Mouse (Mus musculus) forebrain, embryonic 14.5 days (tissue): ENCODE data around the gene Ear6. TPM values are rescaled to one million over a fixed set of nuclear protein-coding genes. Genes with fewer than 3 reads are reported as not detected.
A peak's percentile ranks its signal among the peaks of the same experiment; 100 is the strongest.

ENCODE experiments used
- ATAC-seq: fragments of 200-750 bp; cut with Nextera tagmentation; 2 replicates; pipeline ENCODE4 v1.8.0; 2017; ENCODE audit warnings: mild to moderate bottlenecking, moderate library complexity
- DNase-seq: peaks from one replicate; pipeline ENCODE4 v3.0.0-alpha.2; 2015; ENCODE audit warnings: low spot score
- H3K27ac ChIP-seq: fragments of 300-500 bp; sonication (generic); 2 replicates; pipeline ENCODE4 v1.5.1; 2014; ENCODE audit warnings: low read depth, mild to moderate bottlenecking, control low read depth, low read length, moderate library complexity
- H3K27me3 ChIP-seq: fragments of 300-500 bp; sonication (generic); replicated peaks from 2 replicates; pipeline ENCODE4 v1.6.1; 2014; ENCODE audit warnings: low read length, control low read depth, mixed read lengths; ENCODE audit not compliant: control insufficient read depth, insufficient read depth
- H3K36me3 ChIP-seq: fragments of 300-500 bp; sonication (generic); 2 replicates; pipeline ENCODE4 v1.6.1; 2014; ENCODE audit warnings: low read length, control low read depth; ENCODE audit not compliant: control insufficient read depth, insufficient read depth
- H3K4me1 ChIP-seq: fragments of 300-500 bp; sonication (generic); 2 replicates; pipeline ENCODE4 v1.6.1; 2014; ENCODE audit warnings: antibody characterized with exemption, low read length, control low read depth; ENCODE audit not compliant: control insufficient read depth, insufficient read depth
- H3K4me2 ChIP-seq: fragments of 300-500 bp; sonication (generic); 2 replicates; pipeline ENCODE4 v1.6.1; 2014; ENCODE audit warnings: mild to moderate bottlenecking, control low read depth, low read length
- H3K4me3 ChIP-seq: fragments of 300-500 bp; sonication (generic); 2 replicates; pipeline ENCODE4 v1.5.1; 2014; ENCODE audit warnings: low read depth, low read length, control low read depth
- H3K9ac ChIP-seq: fragments of 300-500 bp; sonication (generic); 2 replicates; pipeline ENCODE4 v1.6.1; 2014; ENCODE audit warnings: mild to moderate bottlenecking, low read length, control low read depth, moderate library complexity
- H3K9me3 ChIP-seq: fragments of 300-500 bp; sonication (generic); replicated peaks from 2 replicates; pipeline ENCODE4 v1.6.1; 2016; ENCODE audit warnings: low read length, control low read depth, mixed read lengths; ENCODE audit not compliant: control insufficient read depth
- WGBS: fragments of 180-500 bp; shearing (Covaris S2); extraction: QIAGEN DNeasy Blood & Tissue Kit; methylation state at CpG from one replicate; pipeline ENCODE4 v1.1.7; 2014; 5-methylcytosine and 5-hydroxymethylcytosine counted together
- polyA plus RNA-seq: library from polyadenylated mRNA; unstranded; fragments of >200 nt; fragmentation: Nextera tagmentation; extraction: Ambion mirVana; gene quantifications from 2 replicates; pipeline ENCODE4 v1.2.1, GENCODE M21; 2014

Gene Ear6
- polyA plus RNA-seq, 1 experiment from 2014 or later, result not detected

- no peak overlapping the region for H3K27ac ChIP-seq
- ATAC-seq (no peak), DNase-seq (no peak)
- no peaks in the 10 kb centered on the region for H3K9me3 ChIP-seq
- H3K9ac ChIP-seq, result no peak overlapping the region
- H3K4me2 ChIP-seq, result peak overlapping the region; percentile 86
- H3K36me3 ChIP-seq, result peaks cover 41% of the 10 kb centered on the region
- peaks cover 10% of the 10 kb centered on the region; the same call in 1 of the 2 replicates for H3K4me1 ChIP-seq
- no peaks in the 10 kb centered on the region for H3K27me3 ChIP-seq
- H3K4me3 ChIP-seq, result 0 out of 2 replicates have a peak overlapping the region, but pooled peaks have one; percentile 68
- WGBS, result 47% methylated on average over 6 of the region's 6 CpGs
Measured at GRCm38 (mm10) chr14:51886051-51886450, 32.6 kb downstream of the Ear6 start.

GRCm38 (mm10) chr14:51889833-51890232, 36.3 kb downstream of the Ear6 start:
- Histone ChIP-seq H3K4me1 (peaks cover 10% of the 10 kb centered on the region; the same call in 1 of the 2 replicates), H3K9ac (no peak overlapping the region), H3K27ac (no peak overlapping the region), H3K36me3 (peaks cover 66% of the 10 kb centered on the region), H3K4me2 (no peak overlapping the region), H3K9me3 (no peaks in the 10 kb centered on the region), H3K4me3 (no peak overlapping the region), H3K27me3 (no peaks in the 10 kb centered on the region)
- DNase-seq (no peak), ATAC-seq (no peak)
- WGBS, result 90% methylated on average over 6 of the region's 6 CpGs

GRCm38 (mm10) chr14:51892191-51892939, 38.9 kb downstream of the Ear6 start, which contains the start of gene Slc39a2:
Slc39a2 (plus strand) TSS chr14:51892889.
- Histone ChIP-seq H3K27ac (no peak within 1 kb of the TSS), H3K36me3 (peaks cover 64% of the 10 kb centered on the region), H3K4me1 (no peaks in the 10 kb centered on the region), H3K4me3 (no peak within 1 kb of the TSS), H3K9ac (no peak within 1 kb of the TSS), H3K27me3 (no peaks in the 10 kb centered on the region), H3K9me3 (no peaks in the 10 kb centered on the region), H3K4me2 (no peak within 1 kb of the TSS)
- DNase-seq (no peak), ATAC-seq (no peak)
- 95% methylated on average over 9 of the region's 9 CpGs for WGBS

GRCm38 (mm10) chr14:51893094-51893794, 39.7 kb downstream of the Ear6 start:
- Histone ChIP-seq H3K9me3 (no peaks in the 10 kb centered on the region), H3K27me3 (no peaks in the 10 kb centered on the region), H3K27ac (no peak overlapping the region), H3K4me2 (no peak overlapping the region), H3K36me3 (peaks cover 56% of the 10 kb centered on the region), H3K4me1 (no peaks in the 10 kb centered on the region), H3K9ac (no peak overlapping the region), H3K4me3 (no peak overlapping the region)
- ATAC-seq (no peak), DNase-seq (no peak)
- 22% methylated on average over 10 of the region's 10 CpGs for WGBS

- Histone ChIP-seq H3K9ac (no peak overlapping the region), H3K36me3 (peaks cover 51% of the 10 kb centered on the region)
Measured at GRCm38 (mm10) chr14:51893809-51894208, 40.3 kb downstream of the Ear6 start.

GRCm38 (mm10) chr14:51895071-51895470, 41.6 kb downstream of the Ear6 start:
- WGBS, result 81% methylated on average over 14 of the region's 14 CpGs
- H3K27ac ChIP-seq, result no peak overlapping the region
- H3K9ac ChIP-seq, result no peak overlapping the region
- no peak overlapping the region for H3K4me2 ChIP-seq
- no peak overlapping the region for H3K4me3 ChIP-seq
- no peaks in the 10 kb centered on the region for H3K4me1 ChIP-seq
- H3K9me3 ChIP-seq, result no peaks in the 10 kb centered on the region
- peaks cover 39% of the 10 kb centered on the region for H3K36me3 ChIP-seq
- ATAC-seq (no peak), DNase-seq (no peak)
- H3K27me3 ChIP-seq, result no peaks in the 10 kb centered on the region

More at GRCm38 (mm10) chr14:51893809-51894208, 40.3 kb downstream of the Ear6 start:
- no peak overlapping the region for H3K4me2 ChIP-seq
- no peak for ATAC-seq
- H3K27me3 ChIP-seq, result no peaks in the 10 kb centered on the region
- WGBS, result 76% methylated on average over 3 of the region's 3 CpGs
- H3K9me3 ChIP-seq, result no peaks in the 10 kb centered on the region
- no peaks in the 10 kb centered on the region for H3K4me1 ChIP-seq
- H3K27ac ChIP-seq, result no peak overlapping the region
- no peak for DNase-seq
- H3K4me3 ChIP-seq, result no peak overlapping the region

- Histone ChIP-seq H3K4me1 (no peaks in the 10 kb centered on the region), H3K27me3 (no peaks in the 10 kb centered on the region), H3K27ac (no peak overlapping the region), H3K9ac (no peak overlapping the region), H3K4me2 (no peak overlapping the region), H3K4me3 (no peak overlapping the region), H3K9me3 (no peaks in the 10 kb centered on the region), H3K36me3 (peaks cover 32% of the 10 kb centered on the region)
- DNase-seq (no peak), ATAC-seq (no peak)
- WGBS, result 89% methylated on average over 6 of the region's 6 CpGs
Measured at GRCm38 (mm10) chr14:51896019-51896418, 42.5 kb downstream of the Ear6 start.

GRCm38 (mm10) chr14:51896539-51897170, 43.2 kb downstream of the Ear6 start:
- ATAC-seq, result no peak

More at GRCm38 (mm10) chr14:51896539-51897170, 43.2 kb downstream of the Ear6 start:
- Histone ChIP-seq H3K27me3 (no peaks in the 10 kb centered on the region), H3K4me1 (no peaks in the 10 kb centered on the region), H3K27ac (no peak overlapping the region), H3K9me3 (no peaks in the 10 kb centered on the region), H3K9ac (no peak overlapping the region), H3K4me3 (no peak overlapping the region), H3K36me3 (peaks cover 26% of the 10 kb centered on the region), H3K4me2 (no peak overlapping the region)
- DNase-seq, result no peak
- WGBS, result 56% methylated on average over 8 of the region's 8 CpGs
